Mouse (Mus musculus): ENCODE measurements around the gene Mki67. TPM values are rescaled to one million over a fixed set of nuclear protein-coding genes. Genes with fewer than 3 reads are reported as not detected.

Mki67 gene
- total RNA-seq, 1 experiment = 96.9 TPM

- in situ Hi-C loops (cut with MboI; ENCODE audit: low sequenced_read_pairs in 2 of 2, unreplicated experiment in 2 of 2) = no loop called here
Measured at GRCm38 (mm10) chr7:135648821-135649220, 67.3 kb downstream of the Mki67 start.

GRCm38 (mm10) chr7:135646976-135647375 is 69.2 kb downstream of the Mki67 start:
- no peak overlapping the region for H3K9ac ChIP-seq (ENCODE audit: insufficient read depth, low read depth, low read length, poor library complexity, severe bottlenecking)
- no peaks in the 10 kb centered on the region for H3K36me3 ChIP-seq (ENCODE audit: control insufficient read depth, insufficient read depth, low read length, poor library complexity, severe bottlenecking)
- no peaks in the 10 kb centered on the region for H3K9me3 ChIP-seq (ENCODE audit: control insufficient read depth, insufficient read depth, low read depth, low read length)
- TF ChIP-seq ZC3H11A (IDR thresholded peaks at IDR 0.05; ENCODE audit: borderline replicate concordance, low read depth, low read length) = no peak
- no peak for TF ChIP-seq ZNF384 (IDR thresholded peaks at IDR 0.05; ENCODE audit: low read depth, low read length)
- no peak for TF ChIP-seq CHD2 (IDR thresholded peaks at IDR 0.05; ENCODE audit: low read depth, low read length)
- no peak for TF ChIP-seq HCFC1 (IDR thresholded peaks at IDR 0.05; ENCODE audit: borderline replicate concordance, insufficient read depth, low read length)
- TF ChIP-seq MAFK (IDR thresholded peaks at IDR 0.05; ENCODE audit: insufficient read depth, low read depth, low read length) = no peak
- DNase-seq (ENCODE audit: low read depth, low spot score) = no peak
- no peak overlapping the region for H3K27ac ChIP-seq (ENCODE audit: insufficient read depth, low read depth, low read length, poor library complexity, severe bottlenecking)
- in situ Hi-C loops (cut with MboI; ENCODE audit: low sequenced_read_pairs in 2 of 2, unreplicated experiment in 2 of 2) = no loop called here
- H3K4me3 ChIP-seq (ENCODE audit: insufficient read depth in 1 of 2, low read depth in 1 of 2, low read length in 2 of 2, poor library complexity in 1 of 2, severe bottlenecking in 1 of 2) = no peak overlapping the region
- H3K4me1 ChIP-seq (ENCODE audit: control insufficient read depth in 2 of 2, insufficient read depth in 2 of 2, low read length in 2 of 2, poor library complexity in 1 of 2) = no peaks in the 10 kb centered on the region

More at GRCm38 (mm10) chr7:135648821-135649220, 67.3 kb downstream of the Mki67 start:
- H3K9ac ChIP-seq (ENCODE audit: insufficient read depth, low read depth, low read length, poor library complexity, severe bottlenecking) = no peak overlapping the region
- H3K27ac ChIP-seq (ENCODE audit: insufficient read depth, low read depth, low read length, poor library complexity, severe bottlenecking) = no peak overlapping the region
- no peaks in the 10 kb centered on the region for H3K36me3 ChIP-seq (ENCODE audit: control insufficient read depth, insufficient read depth, low read length, poor library complexity, severe bottlenecking)
- no peak for TF ChIP-seq MAFK (IDR thresholded peaks at IDR 0.05; ENCODE audit: insufficient read depth, low read depth, low read length)
- TF ChIP-seq ZC3H11A (IDR thresholded peaks at IDR 0.05; ENCODE audit: borderline replicate concordance, low read depth, low read length) = no peak
- TF ChIP-seq CHD2 (IDR thresholded peaks at IDR 0.05; ENCODE audit: low read depth, low read length) = no peak
- no peak for TF ChIP-seq HCFC1 (IDR thresholded peaks at IDR 0.05; ENCODE audit: borderline replicate concordance, insufficient read depth, low read length)
- TF ChIP-seq ZNF384 (IDR thresholded peaks at IDR 0.05; ENCODE audit: low read depth, low read length) = no peak
- no peaks in the 10 kb centered on the region for H3K9me3 ChIP-seq (ENCODE audit: control insufficient read depth, insufficient read depth, low read depth, low read length)
- H3K4me1 ChIP-seq (ENCODE audit: control insufficient read depth in 2 of 2, insufficient read depth in 2 of 2, low read length in 2 of 2, poor library complexity in 1 of 2) = no peaks in the 10 kb centered on the region
- no peak overlapping the region for H3K4me3 ChIP-seq (ENCODE audit: insufficient read depth in 1 of 2, low read depth in 1 of 2, low read length in 2 of 2, poor library complexity in 1 of 2, severe bottlenecking in 1 of 2)
- no peak for DNase-seq (ENCODE audit: low read depth, low spot score)

DNA sequence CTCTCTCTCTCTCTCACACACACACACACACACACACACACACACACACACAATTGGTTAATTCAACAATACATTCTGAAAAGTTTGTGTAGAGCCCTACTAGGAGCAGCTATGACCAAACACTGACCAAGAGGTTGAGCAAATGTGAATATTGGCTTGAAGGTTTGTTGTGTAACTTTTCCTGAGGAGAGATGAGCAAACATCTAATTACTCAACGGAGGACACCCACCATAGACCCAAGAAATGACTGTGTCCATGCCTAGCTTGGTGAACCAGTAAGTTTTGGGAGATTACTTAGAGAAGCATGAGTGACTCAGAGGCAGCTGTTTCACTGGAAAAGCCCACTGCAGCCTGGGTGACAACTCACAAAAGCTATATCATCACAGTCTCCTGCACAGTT is 71.7 kb downstream of the Mki67 start:
- Histone ChIP-seq H3K4me1 (ENCODE audit: control insufficient read depth in 2 of 2, insufficient read depth in 2 of 2, low read length in 2 of 2, poor library complexity in 1 of 2) (peaks cover 0 to 5% of the 10 kb centered on the region in 2 experiments; a peak in 1 of 4 replicates), H3K9me3 (ENCODE audit: control insufficient read depth, insufficient read depth, low read depth, low read length) (no peaks in the 10 kb centered on the region), H3K4me3 (ENCODE audit: insufficient read depth in 1 of 2, low read depth in 1 of 2, low read length in 2 of 2, poor library complexity in 1 of 2, severe bottlenecking in 1 of 2) (no peak overlapping the region), H3K27ac (ENCODE audit: insufficient read depth, low read depth, low read length, poor library complexity, severe bottlenecking) (no peak overlapping the region), H3K36me3 (ENCODE audit: control insufficient read depth, insufficient read depth, low read length, poor library complexity, severe bottlenecking) (no peaks in the 10 kb centered on the region), H3K9ac (ENCODE audit: insufficient read depth, low read depth, low read length, poor library complexity, severe bottlenecking) (no peak overlapping the region)
- in situ Hi-C loops (cut with MboI; ENCODE audit: low sequenced_read_pairs in 2 of 2, unreplicated experiment in 2 of 2) = no loop called here
- TF ChIP-seq HCFC1 (IDR thresholded peaks at IDR 0.05; ENCODE audit: borderline replicate concordance, insufficient read depth, low read length) = no peak
- no peak for DNase-seq (ENCODE audit: low read depth, low spot score)

- in situ Hi-C loops (cut with MboI; ENCODE audit: low sequenced_read_pairs in 2 of 2, unreplicated experiment in 2 of 2) = no loop called here
Measured at GRCm38 (mm10) chr7:135641698-135642507, 74.3 kb downstream of the Mki67 start.

More at GRCm38 (mm10) chr7:135641698-135642507, 74.3 kb downstream of the Mki67 start:
- Histone ChIP-seq H3K9me3 (ENCODE audit: control insufficient read depth, insufficient read depth, low read depth, low read length) (no peaks in the 10 kb centered on the region), H3K9ac (ENCODE audit: insufficient read depth, low read depth, low read length, poor library complexity, severe bottlenecking) (no peak overlapping the region), H3K4me1 (ENCODE audit: control insufficient read depth in 2 of 2, insufficient read depth in 2 of 2, low read length in 2 of 2, poor library complexity in 1 of 2) (peaks cover 0 to 12% of the 10 kb centered on the region in 2 experiments; a peak in 1 of 4 replicates), H3K4me3 (ENCODE audit: insufficient read depth in 1 of 2, low read depth in 1 of 2, low read length in 2 of 2, poor library complexity in 1 of 2, severe bottlenecking in 1 of 2) (0 out of 4 replicates have a peak overlapping the region, but pooled peaks of 1 of the 2 experiments have one; percentile 15), H3K36me3 (ENCODE audit: control insufficient read depth, insufficient read depth, low read length, poor library complexity, severe bottlenecking) (no peaks in the 10 kb centered on the region), H3K27ac (ENCODE audit: insufficient read depth, low read depth, low read length, poor library complexity, severe bottlenecking) (no peak overlapping the region)
- TF ChIP-seq HCFC1 (IDR thresholded peaks at IDR 0.05; ENCODE audit: borderline replicate concordance, insufficient read depth, low read length) (no peak), MAFK (IDR thresholded peaks at IDR 0.05; ENCODE audit: insufficient read depth, low read depth, low read length) (no peak), ZC3H11A (IDR thresholded peaks at IDR 0.05; ENCODE audit: borderline replicate concordance, low read depth, low read length) (no peak), ZNF384 (IDR thresholded peaks at IDR 0.05; ENCODE audit: low read depth, low read length) (no peak), CHD2 (IDR thresholded peaks at IDR 0.05; ENCODE audit: low read depth, low read length) (no peak)
- peak; percentile 56 for DNase-seq (ENCODE audit: low read depth, low spot score)

Other genes starting within 250 kb of the Mki67 start
- gene Clrn3, start 187.7 kb downstream of the Mki67 start, total RNA-seq (2012; rRNA removed) = not detected in 2 replicates
- gene Ptpre, start 178.9 kb downstream of the Mki67 start, total RNA-seq (2012; rRNA removed) = 1.1 and 1.3 TPM in 2 replicates